Mouse (Mus musculus) layer of hippocampus, adult 9-10 months (tissue): Measurements from ENCODE around the gene Ypel5.

Experiments used
- DNase-seq: peaks from one replicate; pipeline ENCODE4 v3.0.0; 2022; ENCODE audit warnings: low spot score

The Ypel5 gene

GRCm38 (mm10) chr17:72844393-72844792 is 8.1 kb downstream of the Ypel5 start:
- DNase-seq: no peak

- no peak for DNase-seq
Observed at GRCm38 (mm10) chr17:72844949-72845490, 8.8 kb downstream of the Ypel5 start.

- DNase-seq: no peak
Observed at GRCm38 (mm10) chr17:72845521-72845920, 9.3 kb downstream of the Ypel5 start.

- no peak for DNase-seq
Observed at GRCm38 (mm10) chr17:72855298-72855697, 19.0 kb downstream of the Ypel5 start.

- DNase-seq: peak; percentile 66
Observed at GRCm38 (mm10) chr17:72857677-72858633, 21.7 kb downstream of the Ypel5 start.

- DNase-seq: no peak
Observed at GRCm38 (mm10) chr17:72863226-72863625, 27.0 kb downstream of the Ypel5 start.

GRCm38 (mm10) chr17:72866624-72867245 is 30.5 kb downstream of the Ypel5 start:
- DNase-seq: no peak

GRCm38 (mm10) chr17:72868181-72868580 is 31.9 kb downstream of the Ypel5 start:
- DNase-seq: no peak

- no peak for DNase-seq
Observed at GRCm38 (mm10) chr17:72878979-72879378, 42.7 kb downstream of the Ypel5 start.

- DNase-seq: no peak
Observed at GRCm38 (mm10) chr17:72880156-72880555, 43.9 kb downstream of the Ypel5 start.

- no peak for DNase-seq
Observed at GRCm38 (mm10) chr17:72881051-72881450, 44.8 kb downstream of the Ypel5 start.

- DNase-seq: no peak
Observed at GRCm38 (mm10) chr17:72881804-72882203, 45.6 kb downstream of the Ypel5 start.

GRCm38 (mm10) chr17:72889556-72890397 is 53.5 kb downstream of the Ypel5 start:
- peak; percentile 91 for DNase-seq

- DNase-seq: no peak
Observed at GRCm38 (mm10) chr17:72890398-72890898, 54.2 kb downstream of the Ypel5 start.

GRCm38 (mm10) chr17:72891556-72891955 is 55.3 kb downstream of the Ypel5 start:
- DNase-seq: no peak

- no peak for DNase-seq
Observed at GRCm38 (mm10) chr17:72895506-72895905, 59.3 kb downstream of the Ypel5 start.

- no peak for DNase-seq
Observed at GRCm38 (mm10) chr17:72897076-72897475, 60.8 kb downstream of the Ypel5 start.

- DNase-seq: no peak
Observed at GRCm38 (mm10) chr17:72897961-72898360, 61.7 kb downstream of the Ypel5 start.

- no peak for DNase-seq
Observed at GRCm38 (mm10) chr17:72898775-72899174, 62.5 kb downstream of the Ypel5 start.
